Mouse (Mus musculus): ENCODE measurements around the gene Nmnat2. TPM values are rescaled to one million over a fixed set of nuclear protein-coding genes. Genes with fewer than 3 reads are reported as not detected.

Gene Nmnat2
- polyA plus RNA-seq (2012; fragmentation: generic; extraction: Trizol): 1 to 10 TPM in 1 of 2 experiments, under 1 TPM in 1; 0.90 to 4.6 TPM

DNA sequence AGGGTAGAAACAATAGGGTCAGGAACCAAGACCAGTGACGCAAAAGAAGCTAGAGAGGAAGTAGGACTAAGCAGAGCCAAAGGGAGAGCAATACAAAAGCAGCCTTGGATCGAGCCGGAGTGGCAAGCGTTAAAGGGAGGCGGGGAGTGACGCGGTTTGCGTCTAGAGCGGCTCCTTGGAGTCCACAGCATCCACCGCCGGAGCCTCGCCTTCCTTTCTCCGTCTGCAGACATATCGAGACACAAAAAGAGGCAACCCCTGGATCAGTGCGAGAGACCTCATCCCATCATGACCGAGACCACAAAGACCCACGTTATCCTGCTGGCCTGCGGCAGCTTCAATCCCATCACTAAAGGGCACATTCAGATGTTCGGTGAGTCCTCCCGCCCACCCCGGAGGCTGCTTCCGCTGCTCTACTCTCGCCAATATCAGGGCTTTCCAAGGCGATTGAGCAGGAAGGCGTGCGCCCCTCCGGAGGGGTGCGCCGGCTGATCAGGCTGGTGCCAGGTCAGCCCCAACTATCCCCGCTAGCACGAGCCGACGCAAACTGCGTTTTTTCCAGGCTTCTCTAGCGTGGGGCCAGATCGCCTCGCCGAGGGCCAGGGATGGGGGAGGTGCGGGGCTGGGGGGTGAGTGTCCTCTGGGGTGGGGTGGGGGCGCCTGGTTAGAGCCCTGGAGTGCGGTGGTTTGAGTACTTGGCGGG, at the start of gene Nmnat2:
Gene Nmnat2 (plus strand): TSS at position 173 of the 703 bp plus-strand sequence.

Other genes with a start within 250 kb of the Nmnat2 start
- gene Apobec4, start 204.4 kb upstream of the Nmnat2 start, polyA plus RNA-seq (2012; fragmentation: generic; extraction: Trizol): under 1 TPM in 1 of 2 experiments, not detected in 1; 0.05 TPM
- gene Rgl1, start 188.6 kb upstream of the Nmnat2 start, polyA plus RNA-seq (2012; fragmentation: generic; extraction: Trizol): 10 to 100 TPM; 12.4 to 19.9 TPM
- gene Arpc5, start 188.5 kb upstream of the Nmnat2 start, polyA plus RNA-seq (2012; fragmentation: generic; extraction: Trizol): 10 to 100 TPM; 23.8 to 84.2 TPM
- gene Ncf2, start 154.8 kb upstream of the Nmnat2 start, polyA plus RNA-seq (2012; fragmentation: generic; extraction: Trizol): under 1 TPM in 1 of 2 experiments, not detected in 1; 0.05 TPM
- 10 to 100 TPM in 1 of 2 experiments, 1 to 10 TPM in 1; 1.2 to 12.5 TPM for gene Smg7, start 52.3 kb upstream of the Nmnat2 start, polyA plus RNA-seq (2012; fragmentation: generic; extraction: Trizol)
- gene Lamc2, start 231.5 kb downstream of the Nmnat2 start, polyA plus RNA-seq (2012; fragmentation: generic; extraction: Trizol): under 1 TPM; 0.09 to 0.59 TPM

Measured in C3H10T1/2 (cell line).